Mouse (Mus musculus) lung, postnatal 25 days (tissue): ENCODE measurements around the gene C1qb.

ENCODE experiments used
- DNase-seq: peaks from one replicate; pipeline ENCODE4 v3.0.0; 2022; ENCODE audit warnings: low spot score

Gene C1qb

DNA sequence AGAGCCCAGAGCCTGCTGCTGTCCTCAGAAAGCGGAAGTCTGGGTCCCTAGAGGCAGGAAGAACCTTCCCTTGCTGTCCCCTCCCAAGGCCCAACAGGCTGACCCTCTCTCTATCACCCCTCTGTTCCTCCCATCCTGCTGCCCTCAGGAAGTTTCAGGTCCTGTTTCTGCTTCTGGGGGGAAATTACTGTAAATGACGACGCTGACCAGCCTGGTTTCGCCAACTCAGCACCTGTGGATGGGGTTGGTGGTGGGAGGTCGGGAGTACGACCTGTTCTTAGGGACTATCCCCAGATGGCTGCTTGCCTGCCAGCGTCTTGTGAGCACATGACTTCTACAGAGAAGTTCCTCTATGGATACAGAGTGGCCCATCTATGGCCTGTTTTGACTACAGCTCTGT lies at the start of gene C1qb:
Gene C1qb, minus strand, starts transcription at position 87 of the 400 bp plus-strand sequence.
- no peak for DNase-seq

DNA sequence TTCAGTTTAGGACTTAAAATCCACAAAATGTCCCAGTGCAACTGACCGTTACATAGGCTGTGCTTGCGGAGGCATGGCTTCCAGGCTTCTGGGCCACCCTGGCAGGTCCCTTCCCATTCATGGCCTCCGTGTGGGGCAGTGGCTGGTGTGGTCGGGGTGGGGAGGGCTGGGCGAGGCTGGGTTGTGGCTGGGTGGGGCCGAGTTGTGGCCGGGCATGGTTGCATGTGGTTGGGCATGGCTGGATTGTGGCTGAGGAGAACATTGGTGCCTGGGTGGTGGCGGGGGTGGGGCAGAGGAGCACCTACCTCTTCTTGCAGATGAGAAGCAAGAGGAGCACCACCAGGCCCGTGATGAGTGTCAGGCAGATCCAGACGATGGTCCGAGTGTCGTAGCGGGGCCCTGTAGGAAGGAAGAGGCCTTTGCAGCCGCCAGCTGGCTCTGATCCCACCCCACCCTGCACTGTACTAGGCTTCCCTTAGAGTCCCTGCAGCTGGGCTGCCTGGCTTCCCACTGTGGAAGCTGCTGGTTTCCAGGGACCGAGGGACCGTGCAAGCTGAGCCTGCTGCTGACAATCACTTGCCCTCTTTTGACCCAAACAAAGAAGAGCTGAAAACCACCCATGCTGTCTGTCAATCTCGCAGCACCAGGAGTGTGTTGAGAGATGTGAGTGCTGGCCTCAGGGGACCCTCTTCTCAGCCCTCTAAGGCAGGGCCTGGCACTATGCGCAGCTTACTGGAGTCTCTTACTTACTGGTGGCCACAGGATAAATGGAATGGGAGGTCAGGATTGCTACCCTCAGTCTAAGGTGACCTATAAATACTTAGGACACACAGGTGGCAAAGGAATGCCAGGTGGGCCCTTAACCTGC lies 49.0 kb upstream of the C1qb start:
- DNase-seq = no peak

DNA sequence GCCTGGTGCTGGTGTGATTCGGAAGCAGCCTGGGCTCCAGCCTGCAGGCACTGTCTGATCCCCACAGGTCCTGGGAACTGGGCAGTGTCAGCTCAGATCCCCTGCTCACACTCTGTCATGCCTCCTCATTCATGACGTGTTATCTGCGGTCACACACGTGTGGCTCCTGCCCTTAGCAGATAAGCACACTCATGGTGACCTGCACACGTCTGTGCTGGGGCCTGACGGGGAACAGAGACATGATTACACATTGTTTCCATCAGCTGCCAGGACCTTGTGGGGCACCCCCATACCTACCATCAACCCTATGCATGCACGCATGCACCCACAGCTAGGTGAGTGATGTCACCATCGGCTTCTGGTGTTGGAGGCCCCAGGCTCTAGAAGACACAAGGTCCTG lies 44.5 kb upstream of the C1qb start:
- no peak for DNase-seq

DNA sequence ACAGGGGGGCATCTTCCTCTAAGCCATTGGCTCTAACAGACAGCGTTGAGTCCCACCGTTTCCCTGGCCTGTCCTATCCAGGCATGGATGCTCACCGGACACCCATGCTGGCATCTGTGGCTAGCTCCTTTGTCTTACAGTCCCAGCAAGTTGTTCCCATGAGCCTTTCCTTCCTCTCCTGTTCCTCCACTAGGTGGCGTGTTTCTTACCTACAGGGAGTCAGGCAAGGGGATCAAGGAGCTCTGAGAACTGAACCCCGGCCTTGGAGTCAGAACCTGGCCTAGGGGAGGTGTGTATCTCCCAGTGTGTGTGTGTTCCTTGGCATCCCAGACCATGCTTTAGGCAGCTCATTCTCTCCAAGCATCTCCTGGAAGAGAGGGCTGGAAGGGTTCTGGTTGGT lies 42.9 kb upstream of the C1qb start:
- DNase-seq = peak; percentile 6

DNA sequence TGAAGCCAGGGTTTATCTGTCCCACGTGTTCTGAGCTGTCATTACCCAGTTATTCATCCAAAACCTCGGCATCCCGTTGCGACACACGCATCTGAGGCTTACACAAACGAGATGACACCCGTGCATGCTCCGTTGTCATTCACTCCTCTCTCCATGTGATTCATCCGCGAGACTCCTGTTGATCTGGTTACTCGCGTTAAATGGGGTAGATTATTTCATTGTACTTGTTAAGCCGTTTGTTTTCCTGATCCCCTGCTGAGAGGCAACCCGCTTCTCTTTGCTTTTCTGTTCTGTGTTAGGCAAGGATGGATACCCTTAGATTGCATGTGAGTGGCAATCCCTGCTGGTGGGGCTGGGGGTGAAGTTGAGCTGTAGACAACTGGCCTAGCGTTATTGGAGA lies 39.8 kb upstream of the C1qb start:
- DNase-seq = no peak

DNA sequence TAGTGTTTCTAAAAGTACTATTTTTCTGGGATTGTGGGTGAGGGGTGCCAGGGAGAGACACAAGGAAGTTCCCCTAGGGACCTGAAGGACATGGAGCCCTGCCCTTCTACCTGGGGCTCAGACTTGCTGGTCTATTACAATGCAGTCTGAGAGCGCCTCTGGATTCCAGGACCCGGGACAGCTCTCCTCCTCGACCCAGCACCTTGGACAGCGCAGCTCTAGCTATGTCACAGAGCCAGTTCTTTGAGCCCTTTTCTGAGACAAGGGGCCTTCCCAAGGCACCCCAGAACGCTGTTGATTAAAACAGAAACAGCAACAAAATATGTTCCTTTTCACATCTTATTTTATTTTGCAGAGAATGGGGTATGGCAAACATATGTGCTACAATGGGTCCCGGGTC lies 38.5 kb upstream of the C1qb start:
- peak; percentile 41 for DNase-seq

DNA sequence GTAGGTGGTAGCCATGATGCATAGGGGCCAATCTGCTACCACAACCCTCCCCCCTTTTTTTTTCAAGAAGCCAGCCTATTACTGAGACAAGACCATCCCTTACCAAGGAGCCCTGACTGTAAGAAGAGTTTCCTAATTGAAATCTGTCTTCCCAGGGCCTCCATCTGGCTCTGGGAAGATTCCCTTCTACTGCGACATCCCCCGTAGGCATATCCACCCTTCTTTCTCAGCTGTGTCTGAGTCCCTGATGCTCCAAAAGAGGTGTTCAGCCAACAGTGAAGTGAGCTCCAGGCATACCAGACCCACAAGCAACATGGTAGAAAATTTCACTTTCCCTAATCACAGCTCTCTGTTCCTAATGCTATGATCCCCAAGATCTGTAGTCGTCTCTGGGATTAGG lies 33.5 kb upstream of the C1qb start:
- DNase-seq = no peak

DNA sequence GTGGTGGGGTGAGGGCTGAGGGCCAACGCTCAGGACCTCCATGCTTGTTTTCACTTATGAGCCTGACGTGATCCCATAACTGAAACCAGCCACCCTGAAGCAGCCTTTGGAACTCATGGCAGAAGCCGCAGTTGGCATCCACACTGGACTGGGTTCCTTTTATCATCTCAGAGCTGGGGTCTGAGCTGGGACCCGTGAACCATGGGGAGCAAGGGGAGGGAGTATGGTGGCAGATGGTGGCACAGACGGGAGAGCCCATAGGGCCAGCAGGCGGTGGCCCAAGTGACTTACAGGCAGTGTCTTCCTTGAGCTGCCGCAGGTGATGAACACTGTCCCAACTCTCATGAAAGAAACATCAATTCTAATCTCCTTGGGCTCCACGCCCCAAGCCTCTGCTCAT lies 32.8 kb upstream of the C1qb start:
- DNase-seq = no peak

DNA sequence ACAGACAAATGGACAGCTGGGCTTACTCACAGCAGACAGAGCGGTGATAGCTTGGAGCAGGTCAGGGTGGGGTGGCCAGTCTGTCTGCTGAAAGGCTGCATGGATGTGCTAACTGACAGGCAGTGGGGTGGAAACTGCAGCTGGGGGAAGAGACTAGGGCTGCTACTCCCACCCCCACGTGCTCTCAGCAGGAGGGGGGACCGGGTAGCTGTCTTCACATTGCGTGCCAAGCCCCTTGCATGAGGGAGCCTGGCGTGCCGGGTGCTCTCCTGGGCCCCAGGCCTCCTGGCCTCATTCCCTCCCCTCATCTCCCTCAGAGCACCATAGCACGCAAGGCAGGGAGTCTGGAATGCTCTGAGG lies 31.2 kb upstream of the C1qb start:
- DNase-seq = no peak

DNA sequence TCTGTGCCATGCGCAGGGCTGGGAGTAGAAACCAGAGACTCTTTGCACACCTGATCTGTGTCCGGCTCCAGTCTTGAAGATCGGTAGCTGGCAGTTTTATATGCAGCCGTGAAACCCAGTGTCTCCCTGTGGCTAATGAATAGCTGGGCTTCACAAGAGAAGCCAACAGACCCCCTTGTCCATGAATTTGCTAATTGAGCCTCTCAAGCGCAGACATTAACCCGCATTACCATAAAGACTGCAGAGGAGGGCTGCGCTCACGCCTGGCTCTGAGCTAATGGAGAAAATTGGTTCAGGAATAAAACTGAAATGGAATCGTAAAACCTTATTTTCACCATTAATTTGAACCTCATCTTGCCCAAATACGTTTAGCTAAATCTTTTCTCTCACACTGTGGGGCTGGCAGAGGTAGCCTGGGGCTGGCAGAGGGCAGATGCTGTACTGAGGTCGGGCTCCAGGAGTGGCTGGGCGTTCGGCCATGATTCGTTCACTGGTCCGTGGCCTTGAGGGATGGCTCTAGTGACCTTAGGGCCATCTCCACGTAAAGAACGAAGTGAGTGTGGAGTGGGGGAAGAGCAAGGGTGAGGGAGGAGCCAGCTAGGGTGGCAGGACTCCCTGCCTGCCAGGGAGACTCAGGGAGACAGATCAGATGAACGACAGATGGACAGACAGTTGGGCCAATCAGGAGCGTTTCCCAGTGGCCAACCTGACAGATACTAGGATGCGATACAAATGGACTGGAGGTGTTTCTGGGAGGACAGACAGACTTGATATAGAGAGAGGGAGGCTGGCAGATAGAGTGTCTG lies 30.6 kb upstream of the C1qb start:
- no peak for DNase-seq

DNA sequence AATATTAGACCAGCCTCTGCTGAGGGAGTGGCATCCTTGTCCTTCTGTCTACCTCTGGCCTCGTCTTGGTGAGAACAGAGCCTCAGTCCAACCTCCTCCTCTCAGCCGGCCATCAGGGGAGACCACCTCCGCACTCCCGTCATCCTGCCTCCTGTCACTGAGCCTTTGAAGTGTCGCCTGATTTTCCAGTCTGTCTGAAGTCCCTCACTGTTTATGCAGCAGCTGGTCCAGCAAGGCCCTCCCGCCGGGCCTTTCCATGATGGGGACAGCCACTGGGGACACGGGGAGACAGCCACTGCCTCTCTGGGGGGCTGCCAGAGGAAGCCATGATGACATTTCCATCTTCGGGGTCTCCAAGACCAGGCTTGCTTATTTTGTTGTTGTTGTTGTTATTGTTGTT lies 26.9 kb upstream of the C1qb start:
- no peak for DNase-seq

DNA sequence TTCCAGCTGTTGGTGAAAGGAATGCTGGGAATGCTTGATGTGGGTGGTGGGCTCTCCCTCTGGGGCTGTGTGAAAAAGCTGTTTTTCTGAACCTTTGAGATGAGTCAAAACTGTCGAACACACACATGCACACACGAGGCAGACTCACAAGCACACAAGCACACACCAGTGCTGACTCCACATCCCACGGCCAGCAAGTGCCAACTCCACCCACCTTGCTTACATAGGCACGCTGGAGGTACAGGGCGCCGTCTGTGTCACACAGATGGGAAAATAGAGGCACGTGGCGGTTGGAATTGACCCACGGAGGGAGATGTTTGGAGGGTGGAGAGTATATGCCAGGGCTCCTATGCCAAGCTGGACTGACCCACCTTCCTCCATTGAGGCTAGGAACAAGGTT lies 25.8 kb upstream of the C1qb start:
- no peak for DNase-seq

DNA sequence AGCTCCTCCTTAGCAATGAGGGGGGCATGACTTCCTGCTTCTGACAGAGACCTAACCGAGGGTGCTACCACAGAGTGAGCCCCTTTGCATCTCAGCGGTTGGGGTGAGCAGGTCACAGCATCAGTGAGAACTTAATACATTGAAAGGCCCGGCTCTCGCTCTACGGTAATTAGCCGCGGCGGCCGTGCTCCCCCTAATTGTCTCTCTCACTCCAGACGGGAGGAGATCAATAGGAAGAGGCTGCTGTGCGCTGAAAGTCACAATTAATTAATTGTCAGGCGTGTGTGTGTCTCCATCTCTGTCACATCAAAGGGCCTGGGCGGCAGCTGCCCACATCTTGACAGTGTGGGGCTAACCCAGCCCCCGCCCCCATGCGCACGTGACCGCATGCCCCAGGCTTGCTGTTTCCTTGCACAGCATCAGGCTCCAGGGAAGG lies 25.2 kb upstream of the C1qb start:
- no peak for DNase-seq

DNA sequence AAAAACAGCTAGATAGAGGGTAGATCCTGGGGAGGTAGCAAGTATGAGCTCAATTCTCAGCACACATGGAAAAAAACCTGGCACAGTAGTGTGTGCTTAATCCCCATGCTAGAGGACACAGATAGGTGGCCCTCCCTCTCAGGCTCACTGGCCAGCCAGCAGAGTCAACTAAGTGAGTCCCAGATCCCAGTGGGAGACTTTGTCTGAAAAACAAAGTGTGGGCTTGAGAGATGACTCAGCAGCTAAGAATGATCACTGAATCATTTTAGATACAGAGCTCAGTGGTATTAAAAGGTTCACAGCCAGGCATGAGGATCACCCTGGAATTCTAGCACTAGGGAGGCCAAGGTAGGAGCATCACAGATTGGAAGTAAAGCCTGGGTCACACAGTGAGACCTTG lies 21.8 kb upstream of the C1qb start:
- DNase-seq = no peak

DNA sequence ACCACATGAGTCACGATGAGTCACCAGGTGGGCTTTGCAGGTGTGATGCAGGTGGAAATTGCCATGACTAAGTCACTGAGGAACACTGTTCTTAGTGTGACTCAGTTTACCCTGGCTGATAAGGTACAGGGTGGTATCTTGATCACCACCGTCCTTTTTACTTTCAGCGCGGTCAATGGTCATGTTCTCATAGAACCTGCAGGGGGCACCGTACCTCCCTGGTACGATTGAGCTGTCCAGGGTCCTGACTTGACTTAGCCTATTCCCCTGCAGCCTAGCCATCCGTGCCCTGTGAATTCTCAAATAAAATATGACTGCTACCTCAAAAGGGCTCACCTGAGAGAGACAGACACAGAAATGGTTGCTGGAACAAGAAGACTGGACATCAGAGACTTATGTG lies 21.0 kb upstream of the C1qb start:
- peak; percentile 18 for DNase-seq

DNA sequence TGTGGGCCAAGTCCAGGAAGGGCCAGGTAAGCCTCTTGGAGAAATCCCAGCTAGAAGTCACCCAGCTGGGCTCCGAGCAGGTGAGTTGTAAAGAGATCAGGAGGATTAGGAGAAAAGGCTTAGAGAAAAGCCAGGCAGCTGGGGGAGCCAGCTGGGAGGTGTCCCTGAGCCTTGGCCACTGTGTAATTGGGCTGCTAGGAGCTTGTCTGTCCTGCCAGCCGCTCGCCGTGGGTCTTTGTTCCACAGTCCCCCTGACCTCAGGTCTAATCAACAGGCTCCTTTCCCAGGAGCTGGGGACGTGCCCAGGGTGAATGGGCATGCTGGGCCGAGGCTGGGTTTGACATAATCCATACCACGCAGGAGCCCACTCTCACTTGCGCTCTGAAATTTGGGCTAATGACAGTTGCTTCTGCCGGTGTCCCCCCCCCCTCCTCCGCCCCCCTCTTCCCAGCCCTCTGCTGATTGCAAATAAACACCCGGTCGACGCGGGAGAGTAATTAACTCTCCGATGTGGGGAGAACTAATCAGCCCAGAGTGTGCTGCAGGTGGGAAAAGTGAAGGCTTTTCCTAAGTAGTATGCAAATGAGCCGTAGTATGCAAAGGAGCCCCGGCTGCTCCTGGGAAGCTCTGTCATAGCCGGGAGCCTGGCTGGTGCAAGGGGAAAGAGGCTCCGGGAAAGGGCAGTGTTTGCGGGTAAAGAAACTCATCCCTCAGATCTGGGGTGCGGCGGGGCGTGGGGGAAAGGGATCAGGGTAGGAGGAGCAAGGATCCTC lies 19.0 kb upstream of the C1qb start:
- DNase-seq = no peak

DNA sequence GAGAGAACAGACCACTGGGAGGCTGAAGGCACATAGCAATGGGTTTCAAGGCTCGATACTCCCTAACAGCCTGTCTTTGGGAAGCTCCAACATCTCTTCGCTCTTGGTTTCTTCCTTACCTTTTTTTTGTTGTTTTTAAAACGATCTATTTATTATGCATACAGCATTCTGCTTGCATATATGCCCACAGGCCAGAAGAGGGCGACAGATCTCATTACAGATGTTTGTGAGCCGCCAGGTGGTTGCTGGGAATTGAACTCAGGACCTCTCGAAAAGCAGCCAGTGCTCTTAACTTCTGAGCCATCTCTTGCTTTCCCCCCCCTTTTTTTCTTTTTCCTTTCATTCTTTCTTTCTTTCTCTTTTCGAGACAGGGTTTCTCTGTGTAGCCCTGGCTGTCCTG lies 13.2 kb upstream of the C1qb start:
- no peak for DNase-seq

DNA sequence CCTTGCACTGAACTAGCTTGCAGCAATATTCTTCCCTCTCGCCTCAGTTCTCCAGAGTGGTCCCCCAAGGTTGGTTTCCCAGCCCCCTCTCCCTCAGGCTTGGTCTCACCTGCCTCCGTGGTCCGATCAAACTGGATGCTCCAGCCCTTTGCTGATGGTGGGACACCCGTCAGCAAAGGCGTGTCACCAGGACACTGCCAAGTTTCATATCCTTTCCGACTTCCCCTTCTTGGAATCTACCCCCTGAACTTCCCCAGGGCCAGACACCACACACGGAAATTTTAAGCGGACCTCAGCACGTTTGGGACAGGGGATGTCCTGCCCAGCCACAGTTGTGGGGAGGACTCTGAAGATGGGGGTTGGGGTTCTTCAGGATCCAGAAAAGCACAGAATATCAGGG lies 12.7 kb upstream of the C1qb start, which contains the start of gene C1qa:
Gene C1qa, minus strand, starts transcription at position 167 of the 400 bp plus-strand sequence.
- DNase-seq = no peak

DNA sequence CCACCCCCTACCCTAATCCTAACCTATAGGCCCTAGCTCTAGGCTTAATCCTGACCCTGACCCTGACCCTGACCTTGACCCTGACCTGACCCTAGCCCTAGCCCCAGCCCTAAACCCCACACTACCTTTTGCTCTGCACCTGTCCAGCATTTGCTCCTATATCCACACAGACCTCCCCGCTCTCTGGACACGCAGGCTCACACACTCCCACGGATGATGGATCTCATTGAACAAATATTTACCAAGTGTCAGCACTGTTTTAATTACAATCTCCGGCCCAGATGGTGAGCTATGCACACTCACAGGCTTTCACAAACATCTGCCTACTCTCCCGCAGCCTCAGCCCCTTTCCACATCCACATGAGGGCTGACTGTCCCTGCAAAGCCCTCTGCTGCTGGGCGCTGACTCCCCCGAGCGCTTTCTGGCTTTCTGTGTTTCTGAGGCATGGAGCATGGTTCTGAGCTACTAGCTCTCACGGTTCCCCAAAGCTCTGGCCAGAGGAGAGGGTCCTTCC lies 12.2 kb upstream of the C1qb start:
- DNase-seq = no peak

DNA sequence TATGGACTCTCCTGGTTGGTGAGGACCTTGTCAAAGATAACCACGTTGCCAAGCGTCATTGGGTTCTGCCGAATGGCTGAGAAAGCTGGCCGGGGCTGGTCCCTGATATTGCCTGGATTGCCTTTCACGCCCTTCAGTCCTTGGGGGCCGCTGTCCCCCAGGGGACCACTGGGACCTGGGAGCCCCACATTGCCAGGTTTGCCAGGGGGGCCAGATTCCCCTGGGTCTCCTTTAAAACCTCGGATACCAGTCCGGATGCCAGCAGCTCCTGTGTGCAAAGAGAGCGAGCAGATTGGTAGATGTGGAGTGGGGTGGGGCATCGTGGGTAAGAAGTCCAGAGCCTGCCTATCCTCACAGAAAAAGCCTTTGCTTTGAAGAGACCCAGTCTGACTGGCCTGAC lies 10.5 kb upstream of the C1qb start:
- no peak for DNase-seq

DNA sequence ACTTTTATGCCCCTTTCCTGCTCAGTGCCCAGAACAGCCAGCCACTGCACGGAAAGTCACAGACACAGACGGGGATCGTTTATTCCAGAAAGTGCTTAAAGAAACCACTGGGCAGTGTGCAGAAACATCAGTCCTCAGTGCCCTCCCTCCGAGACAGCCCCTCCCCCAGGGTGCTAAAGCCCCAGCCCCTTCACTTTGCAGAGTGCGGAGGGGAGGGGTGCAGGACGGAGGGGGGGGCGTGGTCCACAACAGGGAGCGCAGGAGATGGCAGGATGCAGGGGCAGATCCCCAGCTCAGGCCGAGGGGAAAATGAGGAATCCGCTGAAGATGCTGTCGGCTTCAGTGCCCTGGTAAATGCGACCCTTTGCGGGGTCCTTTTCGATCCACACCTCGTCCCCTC lies 9.9 kb upstream of the C1qb start:
- no peak for DNase-seq

DNA sequence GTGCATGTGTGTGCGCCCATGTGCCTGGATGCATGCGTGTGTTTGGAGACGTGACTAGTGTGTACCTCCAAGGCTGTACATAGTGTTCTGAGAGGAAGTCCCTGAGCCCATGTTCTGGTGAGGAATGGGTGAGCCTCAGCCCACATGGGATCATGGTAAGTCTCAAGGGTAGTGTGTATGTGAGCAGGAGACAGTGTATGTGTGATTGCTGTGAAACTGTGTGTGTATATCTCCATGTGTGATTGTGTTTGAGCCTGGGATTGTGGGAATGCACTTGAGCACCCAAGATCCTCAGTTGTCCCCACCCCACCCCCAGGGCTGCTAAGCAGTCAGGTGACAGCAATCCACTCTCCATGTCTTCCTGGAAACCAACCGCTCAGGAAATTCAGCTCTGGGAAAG lies 8.8 kb upstream of the C1qb start:
- no peak for DNase-seq
